Mouse (Mus musculus) embryo, embryonic 9.5 days (tissue): ENCODE data around the gene Ufd1.

Source experiments
- DNase-seq: peaks from one replicate; pipeline ENCODE4 v3.0.0-alpha.2; 2017; ENCODE audit errors: extremely low spot score

The Ufd1 gene

GRCm38 (mm10) chr16:18811468-18812384 is at the start of gene Ufd1, which contains the start of gene Cdc45:
Ufd1 (plus strand) TSS chr16:18811779.
Cdc45 (minus strand) TSS chr16:18811987.
- DNase-seq, result peak; percentile 93

- DNase-seq, result no peak
Observed at GRCm38 (mm10) chr16:18762960-18763359, 48.6 kb upstream of the Ufd1 start.

- DNase-seq, result no peak
Observed at GRCm38 (mm10) chr16:18766390-18766789, 45.2 kb upstream of the Ufd1 start.

GRCm38 (mm10) chr16:18769501-18769900 is 42.1 kb upstream of the Ufd1 start:
- no peak for DNase-seq

- peak; percentile 28 for DNase-seq
Observed at GRCm38 (mm10) chr16:18773936-18774335, 37.6 kb upstream of the Ufd1 start.

- DNase-seq, result peak; percentile 15
Observed at GRCm38 (mm10) chr16:18775621-18776555, 35.7 kb upstream of the Ufd1 start.

- DNase-seq, result peak; percentile 39
Observed at GRCm38 (mm10) chr16:18776556-18777100, 35.0 kb upstream of the Ufd1 start, which contains the start of gene Cldn5. Cldn5 (plus strand) TSS chr16:18776847.

GRCm38 (mm10) chr16:18777101-18778080 is 34.2 kb upstream of the Ufd1 start:
- DNase-seq, result peak; percentile 34

- DNase-seq, result no peak
Observed at GRCm38 (mm10) chr16:18778461-18778860, 33.1 kb upstream of the Ufd1 start.

- DNase-seq, result no peak
Observed at GRCm38 (mm10) chr16:18781810-18782209, 29.8 kb upstream of the Ufd1 start.

GRCm38 (mm10) chr16:18785025-18785424 is 26.6 kb upstream of the Ufd1 start:
- no peak for DNase-seq

- no peak for DNase-seq
Observed at GRCm38 (mm10) chr16:18785485-18785884, 26.1 kb upstream of the Ufd1 start.

GRCm38 (mm10) chr16:18786652-18787051 is 24.9 kb upstream of the Ufd1 start:
- DNase-seq, result no peak

- DNase-seq, result no peak
Observed at GRCm38 (mm10) chr16:18788627-18789406, 22.8 kb upstream of the Ufd1 start.

GRCm38 (mm10) chr16:18795223-18795899 is 16.2 kb upstream of the Ufd1 start:
- no peak for DNase-seq

- no peak for DNase-seq
Observed at GRCm38 (mm10) chr16:18796645-18797044, 14.9 kb upstream of the Ufd1 start.

- no peak for DNase-seq
Observed at GRCm38 (mm10) chr16:18798151-18798550, 13.4 kb upstream of the Ufd1 start.

- no peak for DNase-seq
Observed at GRCm38 (mm10) chr16:18798841-18799240, 12.7 kb upstream of the Ufd1 start.

GRCm38 (mm10) chr16:18805746-18806145 is 5.8 kb upstream of the Ufd1 start:
- DNase-seq, result no peak
